Mouse (Mus musculus): ENCODE results near the gene Olfr470. TPM values are rescaled to one million over a fixed set of nuclear protein-coding genes. Genes with fewer than 3 reads are reported as not detected.
"Not testable (repeated sequence)": the region's sequence is repeated elsewhere in the genome, so short reads cannot be mapped to it uniquely, and the experiment has no call there.

Gene Olfr470
- polyA plus RNA-seq (2014; fragmentation: Nextera tagmentation; extraction: Ambion mirVana): not detected in 2 replicates

DNA sequence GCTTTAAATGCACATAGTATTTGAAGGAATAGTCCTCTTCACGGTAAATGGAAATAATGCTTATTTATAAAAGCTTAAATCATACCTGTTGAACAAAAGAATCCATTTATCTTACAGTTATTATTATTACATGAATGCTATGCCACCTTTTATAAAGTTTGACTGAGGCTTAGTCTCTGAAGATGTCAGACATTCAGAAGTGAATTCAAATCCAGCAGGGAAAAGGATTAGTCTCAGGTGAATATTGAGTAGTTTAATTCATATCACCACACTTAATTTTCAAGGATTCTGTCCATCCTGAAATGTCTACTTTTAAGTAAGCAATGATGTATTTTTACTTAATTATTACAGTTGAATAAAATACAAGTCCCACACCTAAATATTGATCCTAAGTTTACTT lies at the start of gene Olfr470:
TSS of gene Olfr470 (minus strand) at position 101 of the 400 bp plus-strand sequence.
- not testable (repeated sequence) for H3K4me2 ChIP-seq (ENCODE audit: low read depth, severe bottlenecking); DNase-seq (ENCODE audit: low spot score); H3K27ac ChIP-seq (replicated peaks; ENCODE audit: low read depth, low read length); H3K4me3 ChIP-seq (ENCODE audit: low read depth, low read length); H3K36me3 ChIP-seq (ENCODE audit: control insufficient read depth, insufficient read depth, low read length); H3K27me3 ChIP-seq (ENCODE audit: control insufficient read depth, insufficient read depth, low read length); H3K4me1 ChIP-seq (ENCODE audit: control insufficient read depth, insufficient read depth, low read length); ATAC-seq (ENCODE audit: insufficient number of reproducible peaks, low FRiP score, low TSS enrichment, low read depth); H3K9ac ChIP-seq (ENCODE audit: low read length); H3K9me3 ChIP-seq (ENCODE audit: control insufficient read depth, low read length)
- WGBS: 88% methylated on average over 1 of the region's 1 CpGs

GRCm38 (mm10) chr7:107841719-107842118 lies 5.6 kb downstream of the Olfr470 start:
- Histone ChIP-seq H3K4me1 (ENCODE audit: control insufficient read depth, insufficient read depth, low read length) (no peaks in the 10 kb centered on the region), H3K4me2 (ENCODE audit: low read depth, severe bottlenecking) (no peak overlapping the region), H3K9ac (ENCODE audit: low read length) (no peak overlapping the region), H3K4me3 (ENCODE audit: low read depth, low read length) (no peak overlapping the region), H3K9me3 (ENCODE audit: control insufficient read depth, low read length) (no peaks in the 10 kb centered on the region), H3K36me3 (ENCODE audit: control insufficient read depth, insufficient read depth, low read length) (no peaks in the 10 kb centered on the region), H3K27me3 (ENCODE audit: control insufficient read depth, insufficient read depth, low read length) (no peaks in the 10 kb centered on the region), H3K27ac (replicated peaks; ENCODE audit: low read depth, low read length) (no peak overlapping the region)
- ATAC-seq (ENCODE audit: insufficient number of reproducible peaks, low FRiP score, low TSS enrichment, low read depth) (no peak), DNase-seq (ENCODE audit: low spot score) (no peak)
- WGBS: 80% methylated on average over 1 of the region's 1 CpGs

DNA sequence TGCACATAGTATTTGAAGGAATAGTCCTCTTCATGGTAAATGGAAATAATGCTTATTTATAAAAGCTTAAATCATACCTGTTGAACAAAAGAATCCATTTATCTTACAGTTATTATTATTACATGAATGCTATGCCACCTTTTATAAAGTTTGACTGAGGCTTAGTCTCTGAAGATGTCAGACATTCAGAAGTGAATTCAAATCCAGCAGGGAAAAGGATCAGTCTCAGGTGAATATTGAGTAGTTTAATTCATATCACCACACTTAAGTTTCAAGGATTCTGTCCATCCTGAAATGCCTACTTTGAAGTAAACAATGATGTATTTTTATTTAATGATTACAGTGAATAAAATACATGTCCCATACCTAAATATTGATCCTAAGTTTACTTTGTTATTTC lies 21.8 kb downstream of the Olfr470 start, which contains the start of gene Olfr469:
TSS of gene Olfr469 (minus strand) at position 101 of the 400 bp plus-strand sequence.
- not testable (repeated sequence) for H3K27ac ChIP-seq (replicated peaks; ENCODE audit: low read depth, low read length); H3K9me3 ChIP-seq (ENCODE audit: control insufficient read depth, low read length); H3K9ac ChIP-seq (ENCODE audit: low read length); ATAC-seq (ENCODE audit: insufficient number of reproducible peaks, low FRiP score, low TSS enrichment, low read depth); H3K4me2 ChIP-seq (ENCODE audit: low read depth, severe bottlenecking); H3K4me3 ChIP-seq (ENCODE audit: low read depth, low read length); H3K27me3 ChIP-seq (ENCODE audit: control insufficient read depth, insufficient read depth, low read length); H3K4me1 ChIP-seq (ENCODE audit: control insufficient read depth, insufficient read depth, low read length); DNase-seq (ENCODE audit: low spot score); H3K36me3 ChIP-seq (ENCODE audit: control insufficient read depth, insufficient read depth, low read length)

DNA sequence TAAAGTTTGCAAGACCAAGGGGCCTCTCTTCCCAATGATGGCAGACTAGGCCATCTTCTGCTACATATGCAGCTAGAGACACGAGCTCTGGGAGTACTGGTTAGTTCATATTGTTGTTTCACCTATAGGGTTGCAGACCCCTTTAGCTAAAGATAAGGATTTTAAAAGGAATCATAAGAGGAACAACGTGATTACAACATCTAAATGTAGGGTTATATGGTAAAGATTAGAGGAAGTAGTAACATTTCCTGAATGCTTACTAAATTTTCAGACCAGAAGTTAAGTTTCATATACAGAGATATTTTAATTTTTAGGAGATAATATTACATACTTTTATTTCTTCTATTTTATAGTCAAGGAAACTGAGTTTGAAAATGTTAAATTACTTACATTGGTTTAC lies 23.4 kb downstream of the Olfr470 start:
- H3K4me3 ChIP-seq (ENCODE audit: low read depth, low read length); H3K36me3 ChIP-seq (ENCODE audit: control insufficient read depth, insufficient read depth, low read length); H3K27me3 ChIP-seq (ENCODE audit: control insufficient read depth, insufficient read depth, low read length); H3K9ac ChIP-seq (ENCODE audit: low read length); H3K4me2 ChIP-seq (ENCODE audit: low read depth, severe bottlenecking); H3K9me3 ChIP-seq (ENCODE audit: control insufficient read depth, low read length); H3K27ac ChIP-seq (replicated peaks; ENCODE audit: low read depth, low read length); ATAC-seq (ENCODE audit: insufficient number of reproducible peaks, low FRiP score, low TSS enrichment, low read depth); DNase-seq (ENCODE audit: low spot score); H3K4me1 ChIP-seq (ENCODE audit: control insufficient read depth, insufficient read depth, low read length): not testable (repeated sequence)
- WGBS: 58% methylated on average over 2 of the region's 2 CpGs

DNA sequence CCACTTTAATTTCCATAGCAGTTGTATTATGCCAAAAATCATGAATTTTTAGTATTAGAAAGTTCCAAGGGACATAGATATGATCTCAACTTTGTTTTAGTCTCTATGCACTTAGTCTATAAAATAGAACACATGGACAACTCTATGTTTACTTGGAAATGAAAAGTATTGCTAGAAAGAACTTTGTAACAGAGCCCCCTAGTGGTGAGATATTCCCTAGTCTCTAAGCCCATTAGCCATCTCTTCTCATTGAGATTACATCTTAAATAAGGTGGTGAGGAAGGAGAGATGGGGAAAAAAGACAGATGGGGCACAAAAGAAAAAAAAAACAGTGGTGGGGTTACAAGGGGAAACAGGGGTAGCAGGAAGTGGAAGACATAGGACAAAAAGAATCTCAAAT lies 27.8 kb downstream of the Olfr470 start:
- Histone ChIP-seq H3K9me3 (ENCODE audit: control insufficient read depth, low read length) (no peaks in the 10 kb centered on the region), H3K4me1 (ENCODE audit: control insufficient read depth, insufficient read depth, low read length) (no peaks in the 10 kb centered on the region), H3K9ac (ENCODE audit: low read length) (no peak overlapping the region), H3K27me3 (ENCODE audit: control insufficient read depth, insufficient read depth, low read length) (no peaks in the 10 kb centered on the region), H3K36me3 (ENCODE audit: control insufficient read depth, insufficient read depth, low read length) (no peaks in the 10 kb centered on the region), H3K4me3 (ENCODE audit: low read depth, low read length) (no peak overlapping the region), H3K4me2 (ENCODE audit: low read depth, severe bottlenecking) (no peak overlapping the region), H3K27ac (replicated peaks; ENCODE audit: low read depth, low read length) (no peak overlapping the region)
- ATAC-seq (ENCODE audit: insufficient number of reproducible peaks, low FRiP score, low TSS enrichment, low read depth) (no peak), DNase-seq (ENCODE audit: low spot score) (no peak)

DNA sequence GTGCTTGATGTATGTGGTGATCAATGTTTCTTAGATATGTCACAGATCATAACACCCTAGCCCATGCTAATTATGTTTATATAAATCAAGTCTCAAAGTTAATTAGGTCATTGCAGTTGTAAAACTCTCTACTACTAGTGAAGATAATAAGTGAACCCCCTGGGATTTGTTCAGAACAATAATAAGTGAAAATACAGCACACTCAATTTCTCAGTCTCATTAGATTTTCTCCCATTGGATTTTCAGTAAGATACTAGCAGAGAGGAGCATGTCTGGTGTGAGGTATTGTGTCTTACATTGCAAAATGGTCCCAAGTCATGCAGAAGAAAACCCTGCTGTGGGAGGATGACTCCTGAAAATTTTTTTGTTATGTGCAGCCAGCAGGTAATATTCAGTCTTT lies 35.3 kb downstream of the Olfr470 start, which contains the start of gene Olfr467:
TSS of gene Olfr467 (plus strand) at position 301 of the 400 bp plus-strand sequence.
- no peaks in the 10 kb centered on the region for H3K27me3 ChIP-seq (ENCODE audit: control insufficient read depth, insufficient read depth, low read length)
- no peak for DNase-seq (ENCODE audit: low spot score)
- no peaks in the 10 kb centered on the region for H3K9me3 ChIP-seq (ENCODE audit: control insufficient read depth, low read length)
- H3K4me2 ChIP-seq (ENCODE audit: low read depth, severe bottlenecking): no peak within 1 kb of the TSS
- no peak within 1 kb of the TSS for H3K9ac ChIP-seq (ENCODE audit: low read length)
- H3K4me3 ChIP-seq (ENCODE audit: low read depth, low read length): no peak within 1 kb of the TSS
- H3K27ac ChIP-seq (replicated peaks; ENCODE audit: low read depth, low read length): no peak within 1 kb of the TSS
- no peak for ATAC-seq (ENCODE audit: insufficient number of reproducible peaks, low FRiP score, low TSS enrichment, low read depth)
- H3K36me3 ChIP-seq (ENCODE audit: control insufficient read depth, insufficient read depth, low read length): no peaks in the 10 kb centered on the region
- H3K4me1 ChIP-seq (ENCODE audit: control insufficient read depth, insufficient read depth, low read length): no peaks in the 10 kb centered on the region

DNA sequence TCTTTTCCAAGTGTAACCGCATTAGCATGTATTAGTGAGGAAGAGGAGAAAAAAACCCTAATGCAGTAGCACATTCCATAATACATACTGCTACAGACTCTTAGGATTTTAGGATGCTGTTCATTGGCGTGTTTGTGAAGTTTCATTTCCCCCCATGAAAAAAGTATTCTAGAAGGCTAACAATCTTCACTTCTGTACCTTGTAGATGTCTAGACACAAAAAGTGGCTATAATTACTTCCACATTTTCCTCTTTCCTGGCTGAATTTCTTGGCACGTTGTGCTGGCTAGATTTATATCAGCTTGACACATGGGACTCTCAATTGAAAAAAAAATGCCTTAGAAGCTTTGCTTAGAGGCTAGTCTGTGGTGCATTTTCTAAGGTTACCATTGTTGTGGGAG lies 45.2 kb downstream of the Olfr470 start:
- Histone ChIP-seq H3K4me3 (ENCODE audit: low read depth, low read length) (no peak overlapping the region), H3K4me2 (ENCODE audit: low read depth, severe bottlenecking) (no peak overlapping the region), H3K27me3 (ENCODE audit: control insufficient read depth, insufficient read depth, low read length) (no peaks in the 10 kb centered on the region), H3K36me3 (ENCODE audit: control insufficient read depth, insufficient read depth, low read length) (no peaks in the 10 kb centered on the region), H3K27ac (replicated peaks; ENCODE audit: low read depth, low read length) (0 out of 2 replicates have a peak overlapping the region, but pooled peaks have one; percentile 14), H3K9me3 (ENCODE audit: control insufficient read depth, low read length) (no peaks in the 10 kb centered on the region), H3K4me1 (ENCODE audit: control insufficient read depth, insufficient read depth, low read length) (0 out of 2 replicates have a peak, but pooled peaks cover 2% of the 10 kb centered on the region), H3K9ac (ENCODE audit: low read length) (no peak overlapping the region)
- WGBS: 41% methylated on average over 3 of the region's 3 CpGs
- ATAC-seq (ENCODE audit: insufficient number of reproducible peaks, low FRiP score, low TSS enrichment, low read depth): peak; percentile 26; the same call in 1 of the 2 replicates
- peak; percentile 23 for DNase-seq (ENCODE audit: low spot score)

GRCm38 (mm10) chr7:107801108-107801507 lies 46.2 kb downstream of the Olfr470 start, which contains the start of gene Ovch2:
Gene Ovch2, minus strand, starts transcription at chr7:107801208.
- WGBS: 92% methylated on average over 2 of the region's 2 CpGs
- no peak within 1 kb of the TSS for H3K4me3 ChIP-seq (ENCODE audit: low read depth, low read length)
- 0 out of 2 replicates have a peak within 1 kb of the TSS, but pooled peaks have one; percentile 14 for H3K27ac ChIP-seq (replicated peaks; ENCODE audit: low read depth, low read length)
- H3K36me3 ChIP-seq (ENCODE audit: control insufficient read depth, insufficient read depth, low read length): no peaks in the 10 kb centered on the region
- no peak for ATAC-seq (ENCODE audit: insufficient number of reproducible peaks, low FRiP score, low TSS enrichment, low read depth)
- H3K4me2 ChIP-seq (ENCODE audit: low read depth, severe bottlenecking): no peak within 1 kb of the TSS
- no peaks in the 10 kb centered on the region for H3K9me3 ChIP-seq (ENCODE audit: control insufficient read depth, low read length)
- H3K4me1 ChIP-seq (ENCODE audit: control insufficient read depth, insufficient read depth, low read length): 0 out of 2 replicates have a peak, but pooled peaks cover 2% of the 10 kb centered on the region
- H3K9ac ChIP-seq (ENCODE audit: low read length): no peak within 1 kb of the TSS
- no peaks in the 10 kb centered on the region for H3K27me3 ChIP-seq (ENCODE audit: control insufficient read depth, insufficient read depth, low read length)
- DNase-seq (ENCODE audit: low spot score): no peak

DNA sequence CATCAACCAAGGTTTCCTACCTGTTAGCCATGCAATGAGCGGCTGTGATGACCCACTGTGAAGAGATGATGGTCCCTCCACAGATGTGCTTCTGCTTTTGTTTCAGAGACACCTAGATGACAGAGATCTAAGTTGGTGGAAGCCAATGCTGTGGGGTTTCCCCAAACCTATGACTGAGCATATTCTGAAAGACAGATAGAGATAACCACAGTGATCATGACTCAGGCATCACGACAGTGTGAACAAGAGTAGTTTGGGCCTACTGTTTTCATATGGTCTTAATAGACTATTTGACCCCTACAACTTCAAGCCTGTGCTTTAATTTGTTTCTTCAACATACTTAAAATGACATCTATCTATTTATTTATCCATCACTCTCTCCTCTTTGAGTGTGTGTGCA lies 50.8 kb downstream of the Olfr470 start:
- Histone ChIP-seq H3K9ac (ENCODE audit: low read length) (no peak overlapping the region), H3K36me3 (ENCODE audit: control insufficient read depth, insufficient read depth, low read length) (no peaks in the 10 kb centered on the region), H3K4me2 (ENCODE audit: low read depth, severe bottlenecking) (no peak overlapping the region), H3K9me3 (ENCODE audit: control insufficient read depth, low read length) (no peaks in the 10 kb centered on the region), H3K4me1 (ENCODE audit: control insufficient read depth, insufficient read depth, low read length) (no peaks in the 10 kb centered on the region), H3K4me3 (ENCODE audit: low read depth, low read length) (no peak overlapping the region), H3K27me3 (ENCODE audit: control insufficient read depth, insufficient read depth, low read length) (no peaks in the 10 kb centered on the region), H3K27ac (replicated peaks; ENCODE audit: low read depth, low read length) (no peak overlapping the region)
- no peak for DNase-seq (ENCODE audit: low spot score)
- ATAC-seq (ENCODE audit: insufficient number of reproducible peaks, low FRiP score, low TSS enrichment, low read depth): no peak
- WGBS: 88% methylated on average over 2 of the region's 2 CpGs
